Mouse (Mus musculus): Measurements from ENCODE around the gene Zfp62.
"Not testable (repeated sequence)": the region's sequence is repeated elsewhere in the genome, so short reads cannot be mapped to it uniquely, and the experiment has no call there.

Gene Zfp62

DNA sequence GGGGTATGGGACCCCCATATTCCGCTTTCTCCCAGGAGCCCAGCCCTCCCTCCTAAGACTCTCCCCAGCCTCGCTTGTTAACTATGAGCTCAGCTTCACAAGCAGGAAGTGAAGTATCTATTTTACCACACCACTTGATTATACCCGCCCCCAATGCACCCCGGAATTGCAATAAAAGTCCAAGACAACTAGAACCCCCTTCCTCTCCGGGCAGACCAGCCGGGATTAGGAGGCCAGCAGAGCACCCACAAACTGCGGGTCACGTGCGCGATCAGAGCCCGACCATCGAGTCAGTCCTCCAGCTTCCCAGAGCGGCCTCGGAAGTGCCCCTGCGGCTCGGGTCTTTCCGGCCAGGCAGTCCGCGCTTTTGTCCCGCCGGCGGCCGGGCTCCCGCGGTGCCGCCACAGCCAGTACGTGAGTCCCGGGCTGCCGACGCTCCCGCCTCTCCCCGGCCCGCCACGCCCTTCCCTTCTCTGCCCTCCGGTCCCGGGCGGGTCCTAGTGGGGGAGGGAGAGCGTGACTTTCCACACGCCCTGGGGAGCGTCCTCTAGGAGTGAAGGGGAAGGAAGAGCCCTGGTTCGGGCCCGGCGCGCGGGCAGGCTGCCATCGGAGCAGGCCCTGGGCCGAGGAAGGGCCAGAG is at the start of gene Zfp62:
Gene Zfp62 (plus strand): TSS at position 164 of the 640 bp plus-strand sequence.
- DNase-seq: peak; percentile 95

GRCm38 (mm10) chr11:49154077-49154476 is 49.0 kb upstream of the Zfp62 start, which contains the start of gene Olfr1394:
Gene Olfr1394 (plus strand): TSS chr11:49154377.
- DNase-seq: no peak

DNA sequence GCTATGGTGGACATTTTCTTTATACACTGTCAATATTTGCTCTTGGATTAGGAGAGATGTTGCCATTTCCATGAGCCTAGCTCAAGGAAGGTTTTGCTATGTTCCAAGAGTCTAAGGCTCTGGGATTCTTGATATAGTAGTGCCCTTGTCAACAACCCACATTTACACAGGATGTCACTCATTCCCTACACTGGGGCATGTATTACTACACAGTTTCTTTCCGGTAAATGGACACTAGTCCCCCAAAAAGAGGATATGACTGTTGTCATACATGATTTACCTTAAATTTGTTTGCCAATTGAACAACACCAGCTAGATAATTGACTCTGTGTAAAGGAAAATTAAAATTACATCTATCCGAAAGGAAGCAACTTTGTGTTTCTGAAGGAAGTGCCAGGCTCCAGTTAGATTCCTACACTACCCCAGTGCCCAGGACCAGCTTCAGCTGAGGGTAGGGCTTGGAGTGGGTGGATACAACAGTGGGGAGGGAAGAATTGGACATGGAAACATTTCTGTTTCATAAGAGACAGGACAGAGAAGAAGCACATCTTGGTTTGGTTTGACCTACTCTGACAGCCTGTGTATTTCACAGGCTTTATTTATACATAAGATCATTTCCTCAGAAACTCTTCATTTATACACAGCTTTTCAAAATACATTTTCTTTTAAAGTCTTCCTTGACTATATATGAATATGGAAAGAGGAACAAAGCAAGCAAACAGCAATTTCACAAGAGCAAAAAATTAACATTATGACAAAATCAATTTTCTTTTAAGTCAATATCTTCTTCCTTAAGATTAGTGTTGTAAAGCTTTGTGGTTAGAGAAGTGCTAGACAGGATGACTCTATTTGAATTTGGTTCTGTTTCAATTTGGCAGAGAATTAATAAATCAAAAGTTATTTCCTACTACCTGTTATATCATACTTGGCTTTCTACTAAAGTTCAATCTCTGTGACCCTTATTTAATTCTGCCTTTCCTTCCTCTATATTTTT is 46.0 kb upstream of the Zfp62 start:
- DNase-seq: no peak

GRCm38 (mm10) chr11:49168839-49169611 is 34.1 kb upstream of the Zfp62 start:
- no peak for DNase-seq

DNA sequence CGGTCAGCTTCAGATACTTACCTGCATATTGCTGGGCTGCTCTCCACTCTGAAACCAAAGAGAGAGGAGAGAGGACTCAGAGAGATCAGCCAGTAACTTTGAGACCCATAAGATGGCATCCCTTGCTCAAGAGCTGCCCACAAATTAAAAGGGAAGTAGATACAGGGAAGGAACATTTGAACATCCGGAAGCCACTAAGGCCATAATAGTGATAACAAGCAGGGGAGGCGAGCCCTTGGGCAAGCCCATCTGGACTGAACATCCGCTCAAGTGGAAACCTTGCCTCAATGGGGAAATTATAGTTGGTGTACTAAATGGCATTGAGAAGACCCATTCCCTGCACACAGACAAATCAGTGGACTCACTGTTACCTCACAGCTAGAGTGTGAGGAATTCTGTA is 32.5 kb upstream of the Zfp62 start:
- DNase-seq: no peak

DNA sequence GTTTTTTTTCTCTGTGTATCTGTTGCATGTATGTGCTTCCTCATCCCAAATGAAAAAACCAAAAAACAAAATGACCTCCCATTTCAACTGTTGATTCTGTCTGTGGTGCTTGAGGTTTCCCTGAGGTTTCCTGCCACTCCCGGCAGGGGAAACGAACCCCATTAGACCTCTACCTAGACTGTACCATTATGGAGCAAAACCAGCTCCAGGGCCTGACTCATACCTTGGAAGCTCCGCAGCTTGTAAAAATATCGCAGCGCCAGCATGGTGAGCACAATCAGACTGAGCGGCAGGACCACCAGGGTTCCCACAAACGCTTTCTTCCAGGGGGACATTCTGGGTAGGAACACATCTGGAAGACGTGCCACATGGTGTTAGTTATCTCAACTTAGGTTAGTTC is 27.7 kb upstream of the Zfp62 start:
- no peak for DNase-seq

- DNase-seq: not testable (repeated sequence)
These were observed 26.9 kb upstream of the Zfp62 start for GRCm38 (mm10) chr11:49176047-49176779.

- DNase-seq: no peak
These were observed 19.9 kb upstream of the Zfp62 start for GRCm38 (mm10) chr11:49183172-49183571.

- DNase-seq: no peak
These were observed 16.6 kb upstream of the Zfp62 start for GRCm38 (mm10) chr11:49186452-49186851.

DNA sequence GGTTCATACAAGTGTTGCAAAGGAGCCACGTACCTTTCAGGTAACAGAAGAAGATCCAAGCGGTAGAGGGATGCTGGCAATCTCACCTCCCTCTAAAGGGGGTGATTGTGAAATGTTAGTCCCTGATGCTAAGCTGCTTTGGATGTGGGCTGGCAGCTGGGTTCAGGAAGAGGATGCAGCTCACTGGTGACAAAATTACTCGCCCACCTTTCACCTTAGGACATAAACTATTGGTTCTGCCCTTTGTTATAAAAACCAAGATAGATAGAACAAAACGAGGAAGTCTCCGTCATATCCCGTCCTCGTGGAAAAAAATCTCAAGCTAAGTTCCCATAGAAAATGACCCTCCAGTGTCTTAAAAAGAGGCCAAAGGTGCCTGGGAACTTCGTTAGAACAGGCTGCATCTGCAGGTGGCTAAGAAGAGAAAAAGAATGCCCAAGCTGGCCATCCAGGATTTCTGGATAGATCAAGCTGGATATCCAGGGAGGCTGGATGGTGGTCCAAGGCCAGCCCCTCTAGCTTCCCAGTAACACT is 16.1 kb upstream of the Zfp62 start, which contains the start of gene Btnl9:
Gene Btnl9 (minus strand): TSS at position 205 of the 534 bp plus-strand sequence.
- no peak for DNase-seq

GRCm38 (mm10) chr11:49187701-49188100 is 15.4 kb upstream of the Zfp62 start:
- DNase-seq: no peak

DNA sequence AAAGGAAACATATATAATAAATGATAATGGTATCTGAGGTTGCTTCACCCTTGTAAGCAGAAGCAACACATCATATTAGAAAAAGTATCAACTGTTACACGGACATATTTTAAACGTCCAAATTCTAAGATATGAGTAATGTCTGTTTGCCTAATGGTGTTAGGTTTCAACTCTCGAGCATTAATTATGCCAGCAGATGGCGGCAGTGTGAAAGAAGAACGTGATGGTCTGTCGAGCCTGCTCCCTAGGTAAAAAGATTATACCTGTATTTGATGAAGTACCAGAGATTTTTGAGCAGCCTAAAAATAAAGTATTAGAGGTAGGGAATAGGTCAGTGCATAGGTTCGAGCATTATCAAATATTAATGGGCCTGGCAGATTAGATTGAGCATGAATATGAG is 13.4 kb upstream of the Zfp62 start:
- peak; percentile 49 to 83 for DNase-seq

GRCm38 (mm10) chr11:49191083-49191482 is 12.0 kb upstream of the Zfp62 start:
- no peak for DNase-seq

DNA sequence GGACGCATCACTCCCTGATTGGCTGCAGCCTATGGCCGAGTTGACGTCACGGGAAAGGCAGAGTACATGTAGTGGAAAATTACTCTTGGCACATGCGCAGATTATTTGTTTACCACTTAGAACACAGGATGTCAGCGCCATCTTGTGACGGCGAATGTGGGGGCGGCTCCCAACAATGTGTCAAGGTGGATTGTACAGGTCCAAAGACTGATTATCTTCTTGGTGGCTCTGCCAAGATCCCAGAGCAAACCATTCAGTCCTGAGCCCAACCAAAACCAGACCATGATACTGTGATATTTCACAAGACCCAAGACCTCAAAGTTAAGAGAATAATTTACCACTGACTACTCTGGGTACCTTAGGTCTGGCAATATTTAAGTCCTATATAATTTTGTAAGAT is 8.3 kb upstream of the Zfp62 start:
- DNase-seq: not testable (repeated sequence)

- peak in 1 of 2 experiments; percentile 26 for DNase-seq
These were observed 7.2 kb upstream of the Zfp62 start for GRCm38 (mm10) chr11:49195819-49196322.

DNA sequence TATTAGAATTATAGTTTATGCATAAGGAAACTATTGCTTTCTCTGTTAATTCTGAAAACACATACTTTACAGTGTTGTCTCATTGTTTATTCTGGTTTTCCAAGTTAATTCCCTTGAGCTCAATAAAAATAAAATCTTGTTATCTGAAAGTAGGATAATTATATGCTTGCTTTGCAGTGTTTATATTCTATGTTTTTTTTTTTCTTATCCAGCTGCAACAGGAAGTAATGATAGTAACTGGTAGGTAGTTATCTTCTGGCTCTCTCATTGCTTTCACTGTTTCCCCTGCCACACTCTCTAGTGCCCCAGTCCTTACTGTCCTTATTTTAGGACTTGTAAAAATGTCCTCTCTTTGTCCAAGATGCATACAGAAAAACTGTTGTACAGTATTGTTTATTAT is 2.4 kb upstream of the Zfp62 start:
- no peak for DNase-seq

DNA sequence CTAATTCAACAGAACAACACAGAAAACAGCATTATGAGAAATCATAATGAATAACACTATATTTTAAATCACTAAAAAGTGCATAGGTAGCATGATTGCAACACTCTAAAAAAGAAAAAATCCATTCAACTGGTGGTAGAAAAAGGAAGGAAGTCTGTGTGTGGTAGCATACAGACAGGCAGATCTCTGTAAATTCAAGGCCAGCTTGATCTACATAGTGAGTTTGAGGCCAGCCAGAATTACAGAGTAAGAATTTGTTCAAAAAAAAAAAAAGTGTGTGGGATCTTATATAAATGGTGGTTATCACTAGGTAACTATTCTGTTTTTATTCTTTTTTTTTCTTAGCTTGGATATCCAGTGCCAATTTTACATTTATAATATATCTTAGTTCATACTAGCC is 1.9 kb upstream of the Zfp62 start:
- no peak for DNase-seq

DNA sequence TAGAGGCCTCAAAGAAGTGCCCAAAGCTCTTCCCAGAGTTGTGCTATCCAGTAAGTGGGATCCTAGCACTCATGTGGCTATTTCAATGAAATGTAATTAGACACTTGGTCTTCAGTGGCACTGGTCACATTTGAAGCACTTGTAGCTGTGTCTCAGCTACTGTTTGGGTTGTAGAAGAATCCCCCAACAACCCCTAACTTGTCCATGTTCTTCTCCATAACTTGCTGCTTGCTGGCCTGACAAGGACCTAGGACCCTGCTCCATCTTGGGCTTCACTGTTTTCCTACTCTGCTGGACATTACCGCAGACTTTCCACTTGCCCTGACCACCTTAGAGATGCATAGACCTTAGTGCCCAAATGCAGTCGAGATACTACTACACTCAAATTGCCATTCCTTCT is 1.0 kb upstream of the Zfp62 start:
- DNase-seq: no peak

GRCm38 (mm10) chr11:49202523-49203061 is 500 bp upstream of the Zfp62 start:
- peak in 1 of 2 experiments; percentile 30 for DNase-seq

- no peak for DNase-seq
These were observed 842 bp downstream of the Zfp62 start for GRCm38 (mm10) chr11:49203771-49204497.
